Mouse (Mus musculus) heart, postnatal 0 days (tissue): ENCODE data around the gene Raf1.

Experiments used
- CTCF ChIP-seq: IDR thresholded peaks from 2 replicates; pipeline ENCODE4 v1.5.1; 2016; ENCODE audit warnings: antibody characterized with exemption, control low read depth, low read depth
- EP300 ChIP-seq: IDR thresholded peaks from 2 replicates; pipeline ENCODE4 v1.6.1; 2016; ENCODE audit warnings: antibody characterized with exemption, low read depth

DNA sequence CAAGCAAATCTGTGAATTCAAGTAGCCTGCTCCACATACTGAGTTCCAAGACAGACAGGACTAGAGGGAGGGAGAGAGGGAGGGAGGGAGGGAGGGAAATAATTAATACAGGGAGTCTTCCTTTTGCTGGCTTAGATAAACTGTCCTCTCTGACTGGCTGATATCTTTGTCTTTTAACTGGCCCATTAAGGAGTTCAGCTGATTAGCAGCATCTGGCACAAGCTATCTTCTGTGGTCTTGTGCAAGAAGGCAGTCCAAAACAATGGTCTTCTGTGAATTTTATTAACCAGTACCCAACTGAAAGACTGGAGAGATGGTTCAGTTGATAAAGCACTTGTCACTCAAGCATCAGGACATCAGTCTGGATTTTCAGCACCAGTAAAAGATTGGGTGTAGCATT is 17.6 kb downstream of the Raf1 start:
- TF ChIP-seq CTCF (no peak), EP300 (no peak)
